Mouse (Mus musculus): ENCODE data around the gene Rpl18a.

DNA sequence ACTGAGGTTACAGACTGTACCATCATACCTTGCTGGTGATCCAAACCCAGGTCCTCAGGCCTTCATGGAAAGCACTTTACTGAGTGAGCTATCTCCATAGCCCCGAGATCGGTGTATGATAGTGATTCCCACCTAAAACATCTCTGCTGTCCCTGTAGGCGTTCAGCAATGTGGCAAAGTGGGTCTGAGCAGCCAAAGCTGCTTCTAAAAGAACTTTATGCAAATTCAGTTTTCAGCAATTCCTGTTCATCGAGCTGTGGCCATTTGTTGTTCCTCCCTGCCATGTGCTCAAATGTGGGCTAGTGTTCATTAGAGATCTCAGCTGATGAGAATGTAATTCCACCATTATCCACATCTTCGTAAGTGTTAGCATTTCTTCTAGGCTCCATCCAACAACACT lies 29.2 kb upstream of the Rpl18a start:
- TF ChIP-seq CTCF (IDR thresholded peaks at IDR 0.05; ENCODE audit: low read depth, low read length) (no peak), POLR2A (IDR thresholded peaks at IDR 0.05; ENCODE audit: extremely low read depth, insufficient read depth, low read length) (no peak)
